Mouse (Mus musculus) cerebral cortex, adult 2 months (tissue): ENCODE results near the gene Adgrd1.

Source experiments
- WGBS: fragments of 180-500 bp; shearing (Covaris S2); methylation state at CpG from one replicate; pipeline ENCODE4 v1.1.7; 2018; 5-methylcytosine and 5-hydroxymethylcytosine counted together

The Adgrd1 gene

GRCm38 (mm10) chr5:129196501-129196900 is 100.0 kb downstream of the Adgrd1 start:
- 70% methylated on average over 9 of the region's 9 CpGs for WGBS

GRCm38 (mm10) chr5:129196971-129197519 is 100.5 kb downstream of the Adgrd1 start:
- 64% methylated on average over 9 of the region's 9 CpGs for WGBS

GRCm38 (mm10) chr5:129200132-129200531 is 103.6 kb downstream of the Adgrd1 start:
- 83% methylated on average over 3 of the region's 3 CpGs for WGBS

GRCm38 (mm10) chr5:129208845-129209244 is 112.3 kb downstream of the Adgrd1 start:
- 75% methylated on average over 4 of the region's 4 CpGs for WGBS

GRCm38 (mm10) chr5:129211385-129212031 is 115.0 kb downstream of the Adgrd1 start:
- WGBS, result 56% methylated on average over 14 of the region's 14 CpGs

GRCm38 (mm10) chr5:129214023-129214422 is 117.5 kb downstream of the Adgrd1 start:
- WGBS, result 62% methylated on average over 9 of the region's 9 CpGs

- 88% methylated on average over 2 of the region's 2 CpGs for WGBS
Measured at GRCm38 (mm10) chr5:129216001-129216400, 119.5 kb downstream of the Adgrd1 start.

GRCm38 (mm10) chr5:129217481-129218221 is 121.1 kb downstream of the Adgrd1 start:
- 30% methylated on average over 22 of the region's 22 CpGs for WGBS

- WGBS, result 13% methylated on average over 3 of the region's 3 CpGs
Measured at GRCm38 (mm10) chr5:129218222-129218505, 121.6 kb downstream of the Adgrd1 start.

- WGBS, result 40% methylated on average over 8 of the region's 8 CpGs
Measured at GRCm38 (mm10) chr5:129218537-129218981, 122.0 kb downstream of the Adgrd1 start.

GRCm38 (mm10) chr5:129219178-129219760 is 122.7 kb downstream of the Adgrd1 start:
- 75% methylated on average over 5 of the region's 5 CpGs for WGBS

GRCm38 (mm10) chr5:129225810-129226450 is 129.4 kb downstream of the Adgrd1 start:
- WGBS, result 77% methylated on average over 33 of the region's 33 CpGs

- 93% methylated on average over 2 of the region's 2 CpGs for WGBS
Measured at GRCm38 (mm10) chr5:129228171-129228570, 131.6 kb downstream of the Adgrd1 start.

- WGBS, result 98% methylated on average over 4 of the region's 4 CpGs
Measured at GRCm38 (mm10) chr5:129233301-129233700, 136.8 kb downstream of the Adgrd1 start.

- 91% methylated on average over 7 of the region's 7 CpGs for WGBS
Measured at GRCm38 (mm10) chr5:129233881-129234432, 137.4 kb downstream of the Adgrd1 start.

- WGBS, result 68% methylated on average over 11 of the region's 11 CpGs
Measured at GRCm38 (mm10) chr5:129236366-129236765, 139.8 kb downstream of the Adgrd1 start.

GRCm38 (mm10) chr5:129241865-129242264 is 145.3 kb downstream of the Adgrd1 start:
- WGBS, result 77% methylated on average over 11 of the region's 11 CpGs

GRCm38 (mm10) chr5:129242265-129242664 is 145.7 kb downstream of the Adgrd1 start:
- WGBS, result 55% methylated on average over 3 of the region's 3 CpGs

GRCm38 (mm10) chr5:129243120-129243519 is 146.6 kb downstream of the Adgrd1 start:
- WGBS, result 85% methylated on average over 4 of the region's 4 CpGs

GRCm38 (mm10) chr5:129244392-129244791 is 147.8 kb downstream of the Adgrd1 start:
- 82% methylated on average over 5 of the region's 5 CpGs for WGBS

- 85% methylated on average over 8 of the region's 8 CpGs for WGBS
Measured at GRCm38 (mm10) chr5:129249080-129249479, 152.5 kb downstream of the Adgrd1 start.
